Mouse (Mus musculus): ENCODE measurements around the gene Cldn20.

DNA sequence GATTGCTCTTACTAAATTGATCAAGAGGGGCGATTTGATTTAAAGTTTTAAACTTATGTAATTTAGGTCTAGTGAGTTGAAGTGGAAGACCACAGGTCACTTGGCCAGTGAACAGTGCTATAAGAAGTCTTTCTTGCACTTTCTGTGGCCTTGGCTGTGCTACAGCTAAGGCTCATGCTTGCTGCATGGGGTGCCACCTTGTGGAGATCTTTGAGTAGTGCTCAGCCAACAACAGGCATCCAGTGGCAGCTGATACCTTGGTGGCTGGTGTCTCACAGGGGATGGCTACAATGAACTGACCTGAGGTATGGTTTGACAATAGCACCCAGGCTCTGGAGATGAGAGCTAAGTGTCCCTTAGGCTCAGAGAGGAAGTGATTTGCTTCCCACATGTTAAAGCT is 22.5 kb upstream of the Cldn20 start:
- TF ChIP-seq CTCF (IDR thresholded peaks at IDR 0.05; ENCODE audit: borderline replicate concordance, insufficient read depth, low read length) (peak; percentile 80), POLR2A (IDR thresholded peaks at IDR 0.05; ENCODE audit: low read depth, low read length) (no peak)
